Mouse (Mus musculus): Measurements from ENCODE around the gene Eif3d.

Gene Eif3d

GRCm38 (mm10) chr15:77952921-77953320, 17.7 kb downstream of the Eif3d start:
- DNase-seq (ENCODE audit: low spot score), result no peak

DNA sequence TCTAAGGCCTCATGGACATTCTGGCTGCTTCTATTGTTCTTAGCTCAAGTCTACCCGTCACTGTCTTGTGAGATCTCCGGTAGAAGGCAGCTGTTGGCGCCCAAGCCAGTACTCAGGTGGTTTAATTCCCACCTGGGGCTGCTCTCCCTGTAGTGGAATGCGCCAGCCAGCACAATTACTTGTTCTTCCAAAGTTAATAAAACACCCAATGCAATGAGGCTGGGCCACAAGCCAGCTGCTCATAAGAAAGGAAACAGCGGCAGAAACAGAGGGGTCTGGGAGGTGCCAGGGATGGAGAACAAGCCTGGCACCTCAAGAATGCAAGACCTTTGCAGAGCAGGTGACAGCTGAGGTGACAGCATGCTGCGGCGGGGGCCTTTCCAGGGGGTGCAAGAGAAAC, 21.6 kb downstream of the Eif3d start:
- no peak for DNase-seq (ENCODE audit: low spot score)

DNA sequence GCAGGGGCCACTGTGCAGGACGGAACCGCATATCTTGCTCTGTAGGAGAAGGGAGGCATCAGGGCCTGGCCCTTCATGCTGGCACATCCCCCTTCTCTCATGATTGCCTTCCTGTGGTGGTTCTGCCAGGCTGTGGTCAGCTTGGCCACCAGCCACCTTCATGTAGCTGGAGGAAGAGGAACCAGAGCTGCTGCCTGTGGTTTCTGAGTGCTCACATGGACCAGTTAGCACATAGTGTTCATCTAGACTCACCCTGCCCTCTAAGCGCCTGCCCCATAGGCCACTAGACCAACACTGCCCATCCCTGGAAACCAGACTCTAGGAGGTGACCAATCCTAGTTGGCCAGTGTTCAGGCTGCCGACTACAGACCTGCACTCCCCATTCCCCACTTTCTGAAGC, 24.9 kb downstream of the Eif3d start:
- DNase-seq (ENCODE audit: low spot score), result no peak

- DNase-seq (ENCODE audit: low spot score), result no peak
These were observed 29.1 kb downstream of the Eif3d start for GRCm38 (mm10) chr15:77941563-77941962.

- DNase-seq (ENCODE audit: low spot score), result no peak
These were observed 32.1 kb downstream of the Eif3d start for GRCm38 (mm10) chr15:77938516-77938915.

DNA sequence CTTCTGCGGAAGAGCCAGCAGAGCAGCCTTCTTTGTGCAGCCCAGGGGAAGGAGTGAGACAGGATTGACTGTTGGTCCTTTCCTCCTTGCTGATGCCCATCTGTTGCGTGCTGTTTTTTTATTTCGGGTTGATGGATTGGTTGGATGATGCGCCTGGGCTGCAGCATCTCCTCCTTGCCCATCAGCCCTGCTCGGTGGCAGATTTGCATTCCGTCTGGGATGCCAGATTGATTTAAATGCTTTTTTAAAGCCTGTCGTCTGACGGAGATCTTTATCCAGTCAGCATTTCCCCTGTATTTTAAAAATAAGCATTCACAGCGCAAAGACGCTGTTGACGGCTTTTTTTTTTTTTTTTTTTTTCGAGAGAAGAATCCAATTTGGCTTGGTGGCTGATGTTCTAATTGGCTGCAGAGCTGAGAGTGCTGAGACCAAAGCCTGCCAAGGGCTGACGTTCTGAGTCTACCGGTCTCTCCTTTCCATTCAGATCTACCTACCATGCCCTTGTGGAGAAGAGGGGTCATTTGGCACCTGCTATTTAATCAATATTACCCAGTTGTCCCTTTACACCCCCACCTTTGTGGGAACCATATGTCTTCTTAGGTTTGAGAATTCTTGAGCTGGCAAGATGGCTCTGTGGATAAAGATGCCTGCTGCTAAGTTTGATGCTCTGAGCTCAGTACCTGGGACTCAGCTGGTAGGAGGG, 34.8 kb downstream of the Eif3d start:
- no peak for DNase-seq (ENCODE audit: low spot score)

DNA sequence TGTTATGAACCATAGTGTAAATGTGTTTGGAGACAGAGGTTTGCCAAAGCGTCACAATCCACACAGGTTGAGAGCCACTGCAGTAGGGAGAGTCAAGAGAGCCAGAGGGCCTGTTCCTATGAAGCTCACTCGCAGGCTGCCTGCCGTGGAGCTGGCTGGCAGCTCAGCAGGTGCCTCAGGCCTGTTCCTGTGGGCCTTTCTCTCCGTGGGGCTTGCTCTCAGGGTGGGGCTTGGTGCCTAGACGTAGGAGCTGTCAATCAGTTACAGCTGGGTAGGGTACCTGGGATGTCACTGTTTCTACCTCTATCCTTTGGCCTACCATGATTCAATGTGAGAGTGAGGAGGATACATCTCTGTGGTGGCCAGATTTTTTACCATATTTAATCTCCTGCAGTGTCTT, 35.6 kb downstream of the Eif3d start:
- no peak for DNase-seq (ENCODE audit: low spot score)

GRCm38 (mm10) chr15:77934326-77934725, 36.3 kb downstream of the Eif3d start:
- DNase-seq (ENCODE audit: low spot score), result no peak

DNA sequence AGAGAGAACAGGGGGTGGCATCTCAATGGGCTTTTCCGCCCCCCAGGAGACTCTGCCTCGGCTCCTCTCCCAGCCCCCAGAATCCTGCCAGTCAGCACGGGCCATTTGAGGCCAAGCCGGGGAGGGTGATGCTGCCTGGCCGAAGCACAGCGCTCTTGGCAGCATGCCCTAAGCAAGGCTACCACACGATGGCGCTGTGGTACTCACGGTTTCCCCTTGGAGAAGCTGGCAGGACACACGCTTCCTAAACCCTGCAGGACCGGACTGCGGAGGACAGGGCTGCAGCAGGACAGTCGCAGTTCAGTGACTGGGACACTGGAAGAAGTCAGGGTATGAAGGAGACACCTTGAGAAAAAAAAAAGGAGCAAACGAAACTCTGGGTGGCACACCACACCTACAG, 36.8 kb downstream of the Eif3d start:
- peak; percentile 88 for DNase-seq (ENCODE audit: low spot score)

DNA sequence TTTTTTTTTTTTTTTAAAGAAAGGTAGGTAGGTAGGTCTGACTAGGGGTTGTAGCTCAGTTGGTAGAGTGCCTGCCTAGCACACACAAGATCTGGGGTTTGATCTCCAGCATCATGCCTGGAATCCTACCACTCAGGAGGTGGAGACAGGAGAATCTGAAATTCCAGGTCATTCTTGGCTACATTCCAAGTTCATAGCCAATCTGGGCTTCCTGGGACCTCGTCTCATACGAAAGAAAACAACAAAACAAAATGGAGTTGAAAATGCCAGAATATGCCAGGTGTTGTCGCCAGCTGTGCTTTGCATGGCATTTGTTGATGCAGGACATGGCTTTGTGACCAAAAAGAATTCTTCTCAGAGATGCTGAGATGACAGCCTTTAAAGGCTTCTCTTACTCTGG, 37.4 kb downstream of the Eif3d start:
- no peak for DNase-seq (ENCODE audit: low spot score)

- no peak for DNase-seq (ENCODE audit: low spot score)
These were observed 39.0 kb downstream of the Eif3d start for GRCm38 (mm10) chr15:77931689-77932016.

DNA sequence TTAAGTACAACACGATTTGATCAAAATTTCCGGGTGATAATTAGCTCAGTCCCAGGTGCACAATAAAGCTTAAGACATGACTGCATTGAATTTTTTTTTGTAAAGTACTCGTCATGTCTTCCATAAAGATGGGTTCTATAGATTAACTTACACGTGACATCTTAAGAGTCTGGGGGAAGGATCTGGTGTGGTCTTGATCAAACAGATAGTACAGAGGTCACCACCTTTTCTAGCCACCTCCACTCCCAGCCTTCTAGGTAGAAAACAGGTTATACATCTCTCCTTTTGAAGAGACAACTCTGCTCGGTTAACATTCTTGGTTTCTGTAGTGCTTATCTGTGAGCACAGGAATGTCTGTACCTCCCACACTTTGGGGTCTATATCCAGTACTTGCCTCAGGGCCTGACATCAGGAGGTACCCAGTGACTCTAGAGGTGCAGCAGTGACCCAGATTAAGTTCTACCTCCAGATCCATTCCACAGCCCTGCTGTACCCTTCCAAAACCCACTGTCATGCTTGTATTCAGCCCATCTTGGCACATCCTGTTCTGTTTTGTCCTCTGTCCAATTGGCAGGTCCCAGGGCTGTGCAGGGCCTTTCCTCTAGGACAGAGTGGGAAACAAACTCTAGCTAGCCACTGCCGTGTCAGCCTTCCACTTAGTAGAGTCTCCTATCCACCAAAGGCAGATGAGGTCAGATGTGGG, 39.5 kb downstream of the Eif3d start:
- no peak for DNase-seq (ENCODE audit: low spot score)

DNA sequence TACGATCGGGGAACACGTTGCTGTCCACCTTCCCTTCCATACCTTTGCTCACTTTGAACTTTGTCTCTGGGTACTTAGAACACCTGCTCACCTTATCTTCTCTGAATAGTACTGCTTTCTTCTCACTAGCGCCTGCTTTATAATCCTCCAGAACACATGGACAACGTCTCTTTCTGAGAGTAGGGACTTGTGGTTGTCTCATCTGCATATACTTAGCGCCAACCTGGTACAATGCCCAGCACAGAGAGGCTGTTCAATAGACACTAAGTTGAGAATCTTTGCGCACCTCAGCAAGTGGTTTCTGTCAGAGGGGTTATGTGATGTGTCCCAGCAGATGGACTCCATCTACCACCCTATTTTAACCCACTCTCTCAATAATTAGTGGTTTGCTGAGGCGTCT, 40.8 kb downstream of the Eif3d start:
- no peak for DNase-seq (ENCODE audit: low spot score)

DNA sequence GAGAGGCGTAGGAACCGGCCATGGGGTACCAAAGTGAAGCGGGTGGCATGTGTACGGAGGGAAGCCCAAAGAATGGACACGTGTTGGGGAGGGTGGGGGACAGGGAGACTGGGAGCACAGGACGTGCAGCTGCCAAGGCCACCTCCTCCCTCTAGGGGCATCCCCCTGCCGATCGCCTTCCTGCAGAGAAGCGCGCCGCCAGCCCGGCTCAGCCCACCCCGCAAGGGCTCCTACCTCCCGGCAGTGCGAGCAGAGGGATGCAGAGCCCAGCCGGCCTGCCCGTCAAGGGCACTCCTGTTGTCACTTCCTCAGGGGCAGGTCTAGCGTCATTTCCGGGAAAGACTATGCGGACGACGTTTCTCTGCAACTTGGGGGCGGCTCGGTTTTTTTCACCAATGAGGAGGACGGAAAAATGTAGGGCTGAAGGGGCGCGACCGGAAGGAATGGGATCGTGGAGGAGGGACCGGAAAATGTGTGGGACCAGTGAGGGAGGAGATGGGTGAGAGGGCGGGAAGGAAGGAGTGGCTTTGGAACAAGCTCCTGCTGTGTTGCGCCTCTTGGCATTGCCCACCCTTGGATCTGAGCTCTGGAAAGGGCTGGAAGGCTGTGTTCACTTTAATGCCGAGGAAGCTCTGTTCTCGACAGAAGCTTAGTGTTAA, 41.8 kb downstream of the Eif3d start, which contains the start of gene Txn2:
Gene Txn2, minus strand, starts transcription at position 334 of the 659 bp plus-strand sequence.
- DNase-seq (ENCODE audit: low spot score), result peak; percentile 97

DNA sequence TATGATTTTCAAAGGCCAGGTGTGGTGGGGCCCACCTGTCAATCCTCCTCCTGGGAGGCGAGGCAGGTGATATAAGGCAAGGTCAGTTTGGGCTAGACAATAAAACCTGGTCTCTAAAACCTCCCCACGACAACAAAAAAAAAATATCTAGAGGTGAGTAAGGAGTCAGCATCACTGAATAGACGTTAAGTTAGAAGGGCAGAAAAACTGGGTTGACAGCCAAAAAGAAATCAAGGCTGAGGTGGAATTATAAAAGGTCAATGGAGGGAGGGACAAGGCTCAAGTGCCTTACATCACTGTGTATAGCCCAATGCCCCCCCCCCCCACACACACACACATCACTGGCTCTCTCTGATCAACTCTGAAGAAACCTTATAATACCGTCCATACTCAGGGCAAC, 42.5 kb downstream of the Eif3d start:
- no peak for DNase-seq (ENCODE audit: low spot score)

DNA sequence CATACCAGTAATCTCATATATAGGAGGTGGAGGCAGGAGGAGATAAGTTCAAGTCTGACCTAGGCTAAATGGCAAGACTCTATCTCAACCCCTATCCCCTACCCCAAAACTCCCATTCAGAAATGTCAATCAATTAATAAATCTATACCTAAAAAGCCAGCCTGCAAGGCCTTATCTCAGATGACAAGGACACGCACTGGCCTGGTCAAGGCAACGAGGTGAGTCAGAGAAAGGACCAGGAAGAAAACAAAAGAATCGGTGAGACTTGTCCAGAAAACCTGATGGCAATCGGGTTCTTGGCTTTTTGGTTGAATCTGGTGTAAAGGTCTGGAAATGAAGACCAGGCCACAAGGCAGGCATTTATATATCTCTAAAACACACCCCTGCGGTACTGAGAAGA, 43.7 kb downstream of the Eif3d start:
- no peak for DNase-seq (ENCODE audit: low spot score)

DNA sequence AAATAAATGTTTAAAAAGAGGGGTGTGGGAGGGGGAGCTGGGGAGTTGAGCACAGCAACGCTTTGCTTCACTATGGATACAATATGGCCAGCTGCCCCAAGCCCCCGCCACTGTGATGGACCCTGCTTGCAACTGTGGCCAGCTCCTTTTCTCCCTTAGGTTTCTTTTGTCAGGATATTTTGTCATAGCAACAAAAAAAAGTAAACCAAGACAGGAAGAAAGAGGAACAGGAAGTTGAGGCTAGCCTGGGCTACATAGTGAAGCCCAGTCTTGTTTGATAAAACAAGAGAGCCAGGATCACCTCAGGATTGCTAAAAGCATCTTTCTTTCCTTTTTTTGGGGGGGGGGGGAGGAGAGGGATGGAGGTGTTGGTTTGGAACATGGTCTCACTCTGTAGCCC, 45.4 kb downstream of the Eif3d start:
- DNase-seq (ENCODE audit: low spot score), result no peak

GRCm38 (mm10) chr15:77923267-77924035, 47.2 kb downstream of the Eif3d start:
- no peak for DNase-seq (ENCODE audit: low spot score)

GRCm38 (mm10) chr15:77922710-77923109, 47.9 kb downstream of the Eif3d start:
- DNase-seq (ENCODE audit: low spot score), result no peak

GRCm38 (mm10) chr15:77921636-77922035, 49.0 kb downstream of the Eif3d start:
- no peak for DNase-seq (ENCODE audit: low spot score)

DNA sequence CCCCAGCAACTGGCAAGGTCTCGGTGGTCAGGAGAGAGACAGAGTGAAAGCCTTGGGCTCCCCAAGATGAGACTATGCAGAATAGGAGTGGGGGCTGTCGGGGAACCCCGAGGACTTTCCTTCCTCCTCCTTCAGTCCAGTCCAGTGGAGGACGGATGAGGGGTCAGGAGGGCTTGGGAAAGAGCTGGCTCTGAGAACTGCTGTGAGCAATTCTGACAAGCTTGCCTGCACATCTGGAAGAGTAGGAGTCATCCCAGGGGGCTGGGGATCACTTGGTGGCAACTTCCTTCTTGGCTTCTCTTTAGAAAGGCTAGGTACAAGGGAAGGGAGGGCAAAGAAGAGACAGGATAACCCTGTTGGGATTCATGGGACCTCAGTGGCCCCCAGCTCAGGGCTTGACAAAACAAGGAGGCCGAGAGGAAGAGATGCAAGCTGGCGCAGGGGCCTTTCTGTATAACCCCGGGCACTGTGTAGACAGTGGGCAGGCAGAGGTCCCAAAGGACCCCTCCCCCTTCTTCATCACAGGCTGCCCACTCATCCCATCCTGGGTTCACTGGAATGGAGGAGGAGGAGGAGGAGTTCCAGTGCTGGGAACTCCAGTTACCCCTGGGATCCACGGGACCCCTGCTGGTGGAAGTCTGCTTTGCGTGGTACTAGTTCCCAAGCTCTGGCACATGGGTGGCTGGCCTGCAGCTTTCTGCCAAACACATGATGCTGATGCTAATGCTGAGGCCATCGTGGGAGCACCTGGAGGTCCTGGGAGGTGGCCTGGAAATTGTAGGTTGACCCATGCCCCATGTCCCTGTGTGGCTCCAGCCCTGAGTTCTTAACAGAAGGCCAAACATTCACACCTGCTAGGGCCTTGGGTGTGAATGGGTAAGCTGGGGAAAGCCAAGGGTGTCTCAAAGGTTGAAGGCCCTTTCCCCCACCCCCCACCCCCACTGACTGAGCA, 49.8 kb downstream of the Eif3d start:
- DNase-seq (ENCODE audit: low spot score), result no peak
